Mouse (Mus musculus) MN1 (cell line): ENCODE data around the gene Eml3.
A peak's percentile ranks its signal among the peaks of the same experiment; 100 is the strongest.

Experiments used
- DNase-seq: peaks from one replicate; pipeline ENCODE4 v3.0.0-alpha.2; 2016; ENCODE audit warnings: low spot score

Gene Eml3

DNA sequence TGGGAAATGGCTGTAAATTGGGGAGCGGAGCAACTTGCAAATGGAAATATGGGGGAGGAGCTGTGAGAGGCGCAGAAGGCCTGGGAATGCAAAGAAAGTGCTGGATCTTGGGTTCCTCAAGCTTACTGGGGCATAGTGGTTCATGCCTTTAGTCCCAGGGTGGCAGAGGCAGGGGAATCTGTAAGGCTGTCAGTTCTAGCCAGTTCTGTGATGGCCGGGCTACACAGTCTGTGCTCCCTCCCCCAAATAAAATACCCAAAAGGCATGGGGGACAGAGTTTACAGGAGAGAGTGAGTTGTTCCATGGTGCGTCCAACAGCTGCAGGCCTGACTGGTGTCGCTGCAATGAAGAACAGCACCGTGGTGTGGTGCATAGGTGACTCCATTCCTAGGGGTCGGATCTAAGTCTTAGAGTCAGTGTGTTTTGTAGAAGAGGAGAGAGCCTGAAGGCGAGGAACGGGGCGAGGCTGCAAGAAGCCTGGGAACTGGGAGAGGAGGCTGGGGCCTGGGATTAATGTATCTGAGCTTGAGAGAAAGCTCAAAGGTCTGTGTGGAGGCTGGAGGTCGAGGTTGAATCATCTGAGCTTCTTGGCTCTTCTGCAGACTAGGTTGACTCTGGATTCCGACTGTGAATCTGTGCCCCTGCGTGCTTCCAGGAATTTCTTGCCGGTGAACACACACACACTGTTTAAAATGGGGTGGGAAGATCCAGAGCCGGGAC, 59.2 kb downstream of the Eml3 start:
- no peak for DNase-seq

DNA sequence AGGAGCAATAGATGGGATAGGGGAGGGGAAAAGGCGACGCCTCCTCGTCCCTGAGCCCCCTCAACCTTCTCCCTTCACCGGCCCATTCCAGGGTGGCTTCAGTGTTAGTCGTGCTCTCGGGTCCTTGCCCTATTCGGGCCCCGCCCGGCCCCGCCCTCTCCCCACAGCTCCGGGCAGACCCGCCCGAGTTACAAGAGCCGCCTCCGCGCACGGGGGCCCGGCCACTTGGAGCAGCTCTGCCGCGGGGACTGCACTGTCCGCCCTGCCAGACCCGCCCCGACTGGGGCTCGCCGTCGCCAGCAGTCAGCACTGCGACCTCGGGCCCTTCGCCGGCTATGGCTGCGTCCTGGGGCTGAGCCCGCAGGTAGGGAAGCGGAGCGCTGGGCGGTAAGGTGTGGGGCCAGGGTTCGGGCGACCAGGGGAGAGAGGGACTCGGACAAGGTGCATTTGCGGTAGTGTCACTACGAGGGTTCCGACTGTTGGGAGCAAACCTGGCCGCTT, 59.8 kb downstream of the Eml3 start, which contains the start of gene Ahnak:
Gene Ahnak (plus strand): TSS at position 219 of the 501 bp plus-strand sequence.
- DNase-seq, result peak; percentile 60

DNA sequence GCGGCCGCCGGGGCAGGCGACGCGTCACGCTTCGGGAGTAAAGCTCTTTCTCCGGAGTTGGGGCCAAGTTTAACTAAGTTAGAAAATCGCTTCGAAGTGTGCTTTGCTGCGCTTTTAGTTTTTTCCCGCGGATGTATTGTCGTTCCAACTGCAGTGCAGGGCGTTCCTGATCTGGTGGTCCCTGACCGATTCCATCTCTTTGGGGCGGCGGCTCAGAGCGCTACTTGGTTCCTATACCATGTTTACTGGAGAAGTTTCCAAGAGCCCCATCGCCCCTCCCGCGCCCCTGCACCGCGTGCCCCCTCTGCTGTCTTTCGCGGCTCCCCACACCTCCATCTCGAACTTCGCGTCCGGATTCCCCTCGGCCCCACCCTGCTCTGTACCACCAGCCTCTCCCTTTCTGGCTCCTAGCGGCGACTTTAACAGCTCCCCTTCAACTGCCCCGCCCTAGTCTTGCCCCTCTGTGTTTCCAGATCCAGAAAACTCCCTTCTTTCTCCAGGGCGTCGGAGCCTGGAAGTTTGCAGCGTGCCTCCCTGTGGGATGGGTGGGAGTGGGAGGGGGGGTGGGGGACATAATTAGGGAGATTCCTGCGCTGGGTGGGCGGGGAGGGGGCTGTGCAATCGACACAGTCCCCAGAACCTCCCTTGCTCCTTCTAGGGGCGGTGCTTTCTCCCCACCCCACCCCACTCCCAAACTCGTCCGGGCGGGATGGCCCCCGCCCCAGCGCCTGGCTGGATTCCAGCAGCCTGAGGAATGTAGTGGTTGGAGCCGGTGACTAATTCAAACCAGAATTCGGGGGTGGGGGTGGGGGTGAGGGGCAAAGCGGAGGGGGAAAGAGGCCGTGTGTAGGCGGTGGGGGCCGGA, 60.4 kb downstream of the Eml3 start:
- DNase-seq, result peak; percentile 55

DNA sequence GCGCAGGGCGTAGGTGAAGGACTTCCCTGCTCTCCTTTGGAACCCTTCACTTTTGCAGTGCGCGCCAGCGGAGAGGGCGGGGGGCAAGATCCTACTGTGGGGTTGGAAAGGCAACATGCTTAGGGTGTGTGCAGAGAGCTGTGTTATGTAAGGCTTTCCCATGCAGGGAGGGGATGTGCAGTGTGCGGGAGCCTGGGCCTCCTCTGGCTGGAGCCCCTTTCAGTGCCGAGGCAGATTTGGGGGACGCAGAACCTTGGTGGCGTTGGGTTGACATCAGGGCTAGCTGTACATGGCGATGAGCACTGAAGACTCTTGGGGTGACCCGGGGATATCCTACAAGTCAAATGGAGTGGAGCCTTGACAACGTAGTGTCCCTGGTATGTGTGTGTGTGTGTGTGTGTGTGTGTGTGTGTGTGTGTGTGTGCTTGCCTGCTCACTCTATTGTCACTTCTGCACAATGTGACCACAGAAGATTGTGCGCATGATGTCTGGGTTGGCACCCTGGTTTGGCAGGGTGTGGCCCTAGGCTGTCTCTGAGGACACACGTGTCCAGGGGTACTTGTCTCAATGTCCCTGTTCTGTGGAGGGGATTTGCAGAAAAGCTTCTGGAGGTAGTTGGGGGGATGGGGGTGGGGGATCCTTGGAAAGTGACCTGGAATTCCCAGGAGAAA, 61.2 kb downstream of the Eml3 start:
- DNase-seq, result peak; percentile 33
